Mouse (Mus musculus) forebrain, embryonic 14.5 days (tissue): ENCODE results near the gene Scn10a. TPM values are rescaled to one million over a fixed set of nuclear protein-coding genes. Genes with fewer than 3 reads are reported as not detected.

Source experiments
- ATAC-seq: fragments of 200-750 bp; cut with Nextera tagmentation; 2 replicates; pipeline ENCODE4 v1.8.0; 2017; ENCODE audit warnings: mild to moderate bottlenecking, moderate library complexity
- DNase-seq: peaks from one replicate; pipeline ENCODE4 v3.0.0-alpha.2; 2015; ENCODE audit warnings: low spot score
- H3K27ac ChIP-seq: fragments of 300-500 bp; sonication (generic); 2 replicates; pipeline ENCODE4 v1.5.1; 2014; ENCODE audit warnings: low read depth, mild to moderate bottlenecking, control low read depth, low read length, moderate library complexity
- H3K27me3 ChIP-seq: fragments of 300-500 bp; sonication (generic); replicated peaks from 2 replicates; pipeline ENCODE4 v1.6.1; 2014; ENCODE audit warnings: low read length, control low read depth, mixed read lengths; ENCODE audit not compliant: control insufficient read depth, insufficient read depth
- H3K36me3 ChIP-seq: fragments of 300-500 bp; sonication (generic); 2 replicates; pipeline ENCODE4 v1.6.1; 2014; ENCODE audit warnings: low read length, control low read depth; ENCODE audit not compliant: control insufficient read depth, insufficient read depth
- H3K4me1 ChIP-seq: fragments of 300-500 bp; sonication (generic); 2 replicates; pipeline ENCODE4 v1.6.1; 2014; ENCODE audit warnings: antibody characterized with exemption, low read length, control low read depth; ENCODE audit not compliant: control insufficient read depth, insufficient read depth
- H3K4me2 ChIP-seq: fragments of 300-500 bp; sonication (generic); 2 replicates; pipeline ENCODE4 v1.6.1; 2014; ENCODE audit warnings: mild to moderate bottlenecking, control low read depth, low read length
- H3K4me3 ChIP-seq: fragments of 300-500 bp; sonication (generic); 2 replicates; pipeline ENCODE4 v1.5.1; 2014; ENCODE audit warnings: low read depth, low read length, control low read depth
- H3K9ac ChIP-seq: fragments of 300-500 bp; sonication (generic); 2 replicates; pipeline ENCODE4 v1.6.1; 2014; ENCODE audit warnings: mild to moderate bottlenecking, low read length, control low read depth, moderate library complexity
- H3K9me3 ChIP-seq: fragments of 300-500 bp; sonication (generic); replicated peaks from 2 replicates; pipeline ENCODE4 v1.6.1; 2016; ENCODE audit warnings: low read length, control low read depth, mixed read lengths; ENCODE audit not compliant: control insufficient read depth
- WGBS: fragments of 180-500 bp; shearing (Covaris S2); extraction: QIAGEN DNeasy Blood & Tissue Kit; methylation state at CpG from one replicate; pipeline ENCODE4 v1.1.7; 2014; 5-methylcytosine and 5-hydroxymethylcytosine counted together
- polyA plus RNA-seq: library from polyadenylated mRNA; unstranded; fragments of >200 nt; fragmentation: Nextera tagmentation; extraction: Ambion mirVana; gene quantifications from 2 replicates; pipeline ENCODE4 v1.2.1, GENCODE M21; 2014

The Scn10a gene
- polyA plus RNA-seq, 1 experiment from 2014 or later, result 0.11 TPM

DNA sequence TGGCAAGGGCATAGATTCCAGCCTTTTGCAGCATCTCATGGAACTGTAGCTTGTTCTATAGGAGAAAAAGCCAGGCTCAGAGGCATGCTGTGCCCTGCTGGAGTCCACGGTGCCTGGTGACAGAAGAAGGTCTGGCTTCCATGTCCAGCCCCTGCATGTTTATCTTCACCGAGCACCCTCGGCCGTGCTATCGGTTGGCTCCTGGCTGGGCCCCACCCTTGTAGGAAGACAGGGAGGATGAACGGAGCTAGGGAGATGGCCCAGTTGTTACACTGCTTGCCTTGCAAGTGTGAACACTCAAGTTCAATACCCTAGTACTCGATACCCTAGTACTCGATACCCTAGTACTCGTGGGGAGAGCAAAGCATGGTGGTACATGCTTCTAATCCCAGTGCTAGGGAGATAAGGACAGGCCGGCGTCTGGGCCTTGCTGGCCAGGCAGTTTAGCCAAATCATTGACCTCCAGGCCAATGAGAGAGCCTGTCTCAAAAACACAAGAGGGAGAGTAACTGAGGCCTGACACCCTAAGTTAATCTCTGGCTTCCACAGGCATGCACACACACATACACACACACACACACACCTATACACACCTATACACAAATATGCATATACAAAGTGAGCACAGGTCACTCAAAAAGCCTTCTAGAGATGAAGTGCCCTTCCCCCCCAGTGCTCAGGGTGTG lies 9.4 kb upstream of the Scn10a start:
- H3K9ac ChIP-seq, result no peak overlapping the region
- 91% methylated on average over 11 of the region's 11 CpGs for WGBS
- no peaks in the 10 kb centered on the region for H3K9me3 ChIP-seq
- no peaks in the 10 kb centered on the region for H3K27me3 ChIP-seq
- no peak overlapping the region for H3K27ac ChIP-seq
- ATAC-seq (no peak), DNase-seq (no peak)
- H3K4me2 ChIP-seq, result no peak overlapping the region
- H3K36me3 ChIP-seq, result no peaks in the 10 kb centered on the region
- 0 out of 2 replicates have a peak, but pooled peaks cover 2% of the 10 kb centered on the region for H3K4me1 ChIP-seq
- no peak overlapping the region for H3K4me3 ChIP-seq

DNA sequence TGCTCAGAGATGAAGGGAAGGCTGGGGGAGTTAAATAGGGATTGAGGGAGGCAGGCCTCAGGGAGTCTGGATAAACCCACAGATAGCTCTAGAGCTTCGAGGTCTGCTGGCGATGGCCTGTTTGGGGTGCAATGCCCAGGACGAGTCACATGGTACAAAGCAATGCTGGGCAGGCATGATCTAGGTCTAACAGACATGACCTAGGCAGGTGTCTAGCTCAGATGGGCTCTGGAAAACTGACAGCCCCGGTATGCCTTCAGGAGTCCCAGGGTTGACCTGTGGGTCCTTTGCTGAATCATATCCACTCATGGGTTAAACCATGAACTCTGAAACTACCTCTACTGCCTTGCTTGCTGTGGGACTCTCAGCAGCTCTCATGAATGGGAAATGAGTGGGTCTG lies 7.9 kb upstream of the Scn10a start:
- DNase-seq (no peak), ATAC-seq (no peak)
- Histone ChIP-seq H3K9ac (no peak overlapping the region), H3K9me3 (no peaks in the 10 kb centered on the region), H3K4me3 (no peak overlapping the region), H3K36me3 (no peaks in the 10 kb centered on the region), H3K4me2 (no peak overlapping the region), H3K27me3 (no peaks in the 10 kb centered on the region), H3K4me1 (0 out of 2 replicates have a peak, but pooled peaks cover 2% of the 10 kb centered on the region), H3K27ac (no peak overlapping the region)
- 97% methylated on average over 4 of the region's 4 CpGs for WGBS

DNA sequence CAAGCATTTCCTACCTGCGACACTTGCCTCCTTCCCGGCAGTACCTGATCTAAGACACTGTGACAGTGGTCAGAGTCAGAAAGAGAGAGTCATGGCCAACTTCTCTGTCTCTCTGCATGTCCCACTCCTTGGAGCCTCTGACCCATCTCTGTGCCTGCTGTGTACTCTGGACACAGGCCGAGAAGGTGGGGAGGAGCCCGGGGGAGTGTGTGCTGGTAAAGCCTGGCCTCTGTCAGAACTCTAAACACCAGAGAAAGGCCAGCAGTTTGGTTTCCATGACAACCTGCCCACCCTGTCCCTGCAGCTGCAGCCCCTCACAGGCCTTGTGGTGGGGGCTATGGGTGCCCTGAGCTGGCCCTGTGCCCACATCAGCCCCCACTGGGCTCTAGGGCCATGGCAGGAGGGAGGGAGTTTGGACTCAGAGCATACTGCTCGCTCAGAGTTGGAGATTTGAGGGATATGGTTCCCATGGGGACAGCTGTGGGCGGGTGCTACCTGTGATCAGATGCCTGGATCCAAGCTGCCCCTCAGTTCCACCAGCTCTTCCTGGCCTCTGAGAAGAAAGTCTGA lies 6.3 kb upstream of the Scn10a start:
- H3K36me3 ChIP-seq, result no peaks in the 10 kb centered on the region
- H3K27me3 ChIP-seq, result no peaks in the 10 kb centered on the region
- H3K4me1 ChIP-seq, result no peaks in the 10 kb centered on the region
- no peaks in the 10 kb centered on the region for H3K9me3 ChIP-seq
- H3K27ac ChIP-seq, result no peak overlapping the region
- ATAC-seq (peak; percentile 15; the same call in 1 of the 2 replicates), DNase-seq (peak; percentile 5)
- H3K4me3 ChIP-seq, result no peak overlapping the region
- WGBS, result 65% methylated on average over 6 of the region's 6 CpGs
- no peak overlapping the region for H3K4me2 ChIP-seq
- no peak overlapping the region for H3K9ac ChIP-seq

DNA sequence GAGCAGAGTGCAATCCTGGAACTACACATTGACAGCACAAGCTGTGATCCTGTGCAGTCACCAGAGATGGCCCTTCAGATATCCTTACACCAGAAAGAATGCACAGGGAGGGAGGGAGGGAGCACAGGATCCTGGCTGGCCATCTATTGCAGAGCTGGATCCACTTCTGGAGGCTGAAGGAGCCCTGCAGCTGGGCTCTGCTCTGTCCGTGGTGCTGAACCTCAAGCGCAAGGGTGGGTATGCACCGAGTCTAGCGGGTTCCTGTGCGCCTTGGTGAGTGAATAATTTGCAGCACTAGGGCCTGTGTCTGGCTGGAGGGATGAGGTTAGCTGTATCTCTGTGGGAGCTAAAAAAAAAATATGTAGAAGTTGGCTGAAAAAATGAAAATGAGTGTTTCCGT lies 12.4 kb downstream of the Scn10a start:
- Histone ChIP-seq H3K4me1 (no peaks in the 10 kb centered on the region), H3K4me2 (no peak overlapping the region), H3K9ac (no peak overlapping the region), H3K27me3 (no peaks in the 10 kb centered on the region), H3K36me3 (no peaks in the 10 kb centered on the region), H3K9me3 (no peaks in the 10 kb centered on the region), H3K4me3 (no peak overlapping the region), H3K27ac (no peak overlapping the region)
- WGBS, result 13% methylated on average over 6 of the region's 6 CpGs
- ATAC-seq (no peak), DNase-seq (peak; percentile 54)

DNA sequence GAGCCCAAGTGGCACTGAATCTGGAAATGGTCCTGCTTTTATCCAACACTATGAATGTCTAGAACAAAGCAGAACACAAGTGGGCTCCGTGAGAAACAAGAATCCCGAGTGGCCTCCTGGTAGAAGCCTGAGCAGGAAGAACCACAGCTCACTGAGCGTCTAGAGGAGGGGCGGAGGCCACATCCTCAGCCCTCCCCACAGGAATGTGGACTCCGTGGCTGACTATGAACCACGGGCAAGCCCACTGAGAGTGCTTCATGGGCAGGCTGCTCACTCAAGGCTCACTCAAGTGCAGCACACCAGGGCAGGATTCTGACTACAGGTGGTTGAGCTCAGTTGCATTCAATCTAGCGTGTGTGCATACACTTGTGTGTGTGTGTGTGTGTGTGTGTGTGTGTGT lies 27.6 kb downstream of the Scn10a start:
- 71% methylated on average over 7 of the region's 7 CpGs for WGBS

DNA sequence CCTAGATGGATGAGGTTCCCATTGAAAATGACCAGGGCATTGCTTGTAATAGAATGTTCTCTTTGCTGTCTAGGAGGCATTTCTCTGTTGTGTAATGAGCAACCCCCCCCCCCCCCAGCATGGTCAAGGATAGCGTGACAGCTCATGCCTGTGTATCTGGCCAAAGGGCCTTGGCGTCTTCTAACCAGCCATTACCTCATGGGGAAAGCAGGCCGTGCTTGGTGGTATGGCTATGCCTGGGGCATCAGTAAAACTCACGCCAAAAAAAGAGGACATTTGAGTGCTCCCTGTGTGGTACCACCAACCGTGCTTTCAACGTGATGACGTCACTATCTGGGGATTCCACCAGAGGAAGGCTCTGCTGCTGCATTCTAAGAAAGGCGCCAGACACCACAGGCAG lies 28.1 kb downstream of the Scn10a start:
- H3K27me3 ChIP-seq, result no peaks in the 10 kb centered on the region
- 77% methylated on average over 8 of the region's 8 CpGs for WGBS
- ATAC-seq, result no peak

More for the DNA sequence above, 27.6 kb downstream of the Scn10a start:
- Histone ChIP-seq H3K9me3 (no peaks in the 10 kb centered on the region; the same call in 1 of the 2 replicates), H3K4me1 (no peaks in the 10 kb centered on the region), H3K27ac (no peak overlapping the region), H3K4me3 (no peak overlapping the region), H3K27me3 (no peaks in the 10 kb centered on the region), H3K4me2 (no peak overlapping the region), H3K36me3 (no peaks in the 10 kb centered on the region), H3K9ac (no peak overlapping the region)
- DNase-seq, result no peak
- no peak for ATAC-seq

GRCm38 (mm10) chr9:119687893-119688292 lies 31.2 kb downstream of the Scn10a start:
- no peaks in the 10 kb centered on the region for H3K36me3 ChIP-seq
- DNase-seq (no peak), ATAC-seq (no peak)
- no peaks in the 10 kb centered on the region for H3K4me1 ChIP-seq
- no peaks in the 10 kb centered on the region; the same call in 1 of the 2 replicates for H3K9me3 ChIP-seq
- H3K4me2 ChIP-seq, result no peak overlapping the region
- H3K27ac ChIP-seq, result no peak overlapping the region
- H3K9ac ChIP-seq, result no peak overlapping the region
- 84% methylated on average over 8 of the region's 8 CpGs for WGBS
- no peaks in the 10 kb centered on the region for H3K27me3 ChIP-seq
- H3K4me3 ChIP-seq, result no peak overlapping the region

More for the DNA sequence above, 28.1 kb downstream of the Scn10a start:
- Histone ChIP-seq H3K27ac (no peak overlapping the region), H3K9me3 (no peaks in the 10 kb centered on the region; the same call in 1 of the 2 replicates), H3K9ac (no peak overlapping the region), H3K4me2 (no peak overlapping the region), H3K4me1 (no peaks in the 10 kb centered on the region), H3K4me3 (no peak overlapping the region), H3K36me3 (no peaks in the 10 kb centered on the region)
- no peak for DNase-seq

DNA sequence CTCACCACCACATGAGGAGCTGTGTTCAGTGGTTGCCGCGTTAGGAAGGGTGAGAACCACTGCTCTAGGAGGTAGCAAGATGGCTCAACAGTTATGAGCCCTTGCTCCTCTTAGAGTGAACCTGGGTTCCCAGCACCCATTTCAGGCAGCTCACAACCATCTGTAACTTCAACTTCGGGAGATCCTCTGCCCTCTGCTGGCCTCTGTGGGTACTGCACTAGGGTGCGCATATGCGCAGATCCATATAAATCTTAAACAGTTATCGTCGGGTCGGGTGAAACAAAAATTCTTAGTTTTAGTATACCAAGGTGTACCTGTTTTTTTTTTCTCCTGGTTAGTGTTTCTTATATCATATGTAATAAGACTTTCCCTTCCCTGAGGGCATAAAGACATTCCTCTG lies 32.9 kb downstream of the Scn10a start:
- DNase-seq (no peak), ATAC-seq (no peak)
- WGBS, result 94% methylated on average over 8 of the region's 8 CpGs
- Histone ChIP-seq H3K4me2 (no peak overlapping the region), H3K4me1 (no peaks in the 10 kb centered on the region), H3K27me3 (no peaks in the 10 kb centered on the region), H3K9ac (no peak overlapping the region), H3K9me3 (no peaks in the 10 kb centered on the region; the same call in 1 of the 2 replicates), H3K27ac (no peak overlapping the region), H3K36me3 (no peaks in the 10 kb centered on the region), H3K4me3 (no peak overlapping the region)

DNA sequence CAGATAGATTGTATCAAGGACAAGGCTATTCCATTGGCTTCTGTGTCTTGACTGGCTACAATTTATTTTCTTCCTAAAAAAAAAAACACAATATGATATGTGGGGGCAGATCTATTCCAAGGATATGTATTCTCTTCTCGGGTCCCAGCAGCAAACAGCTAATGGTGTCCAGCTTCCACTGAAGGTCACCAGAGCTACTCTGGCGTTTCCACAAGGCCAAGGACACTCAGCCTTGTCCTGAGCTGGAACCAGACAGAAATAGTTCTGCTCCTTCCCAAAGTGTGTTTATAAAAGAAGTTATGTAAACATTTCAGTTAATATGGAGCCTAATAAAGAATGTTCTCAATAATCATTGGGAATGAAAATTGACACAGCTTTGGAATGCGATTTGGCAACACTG lies 38.2 kb downstream of the Scn10a start:
- H3K27me3 ChIP-seq, result no peaks in the 10 kb centered on the region
- H3K27ac ChIP-seq, result no peak overlapping the region
- ATAC-seq (no peak), DNase-seq (no peak)
- H3K9ac ChIP-seq, result no peak overlapping the region
- no peak overlapping the region for H3K4me2 ChIP-seq
- no peak overlapping the region for H3K4me3 ChIP-seq
- H3K36me3 ChIP-seq, result no peaks in the 10 kb centered on the region
- 93% methylated on average over 3 of the region's 3 CpGs for WGBS
- no peaks in the 10 kb centered on the region for H3K9me3 ChIP-seq
- H3K4me1 ChIP-seq, result no peaks in the 10 kb centered on the region
